Mouse (Mus musculus) MEL (cell line): ENCODE results near the gene Hist1h2bp.

Experiments
- CTCF ChIP-seq, 3 experiments: IDR thresholded peaks in 2 of 3; conservative IDR thresholded peaks in 1 of 3; 2 replicates each; pipeline ENCODE4 v1.5.1; 2011 to 2012; ENCODE audit warnings: low read length in 3 of 3, low read depth in 2 of 3, mild to moderate bottlenecking in 2 of 3, improper control_type of control experiment in 1 of 3, inconsistent platforms in 1 of 3, mixed read lengths in 1 of 3, moderate library complexity in 1 of 3; ENCODE audit not compliant: control insufficient read depth in 1 of 3, insufficient read depth in 1 of 3, poor library complexity in 1 of 3, severe bottlenecking in 1 of 3
- EP300 ChIP-seq, 2 experiments: IDR thresholded peaks; 2 replicates each; pipeline ENCODE4 v1.6.1; 2011; ENCODE audit warnings: improper control_type of control experiment in 2 of 2, low read length in 2 of 2, low read depth in 1 of 2, mild to moderate bottlenecking in 1 of 2
- ETS1 ChIP-seq: IDR thresholded peaks from 2 replicates; pipeline ENCODE4 v1.6.1; 2012; ENCODE audit warnings: low read depth, mild to moderate bottlenecking, inconsistent platforms, low read length, improper control_type of control experiment, moderate library complexity
- GABPA ChIP-seq: IDR thresholded peaks from 2 replicates; pipeline ENCODE4 v1.6.1; 2012; ENCODE audit warnings: low read depth, mild to moderate bottlenecking, inconsistent platforms, low read length, improper control_type of control experiment, moderate library complexity
- MAX ChIP-seq: IDR thresholded peaks from 2 replicates; pipeline ENCODE4 v1.6.1; 2011; ENCODE audit warnings: low read length, improper control_type of control experiment
- NELFE ChIP-seq: IDR thresholded peaks from 2 replicates; pipeline ENCODE4 v1.6.1; 2011; ENCODE audit warnings: low read depth, low read length, improper control_type of control experiment
- POLR2A ChIP-seq, 2 experiments: IDR thresholded peaks; 2 replicates each; pipeline ENCODE4 v1.6.1; 2011 to 2012; ENCODE audit warnings: low read length in 2 of 2, mild to moderate bottlenecking in 2 of 2, control low read depth in 1 of 2, improper control_type of control experiment in 1 of 2, low read depth in 1 of 2, moderate library complexity in 1 of 2; ENCODE audit not compliant: control insufficient read depth in 1 of 2, insufficient read depth in 1 of 2, poor library complexity in 1 of 2
- POLR2AphosphoS5 ChIP-seq: IDR thresholded peaks from 2 replicates; pipeline ENCODE4 v1.6.1; 2012; ENCODE audit warnings: low read depth, borderline replicate concordance, mild to moderate bottlenecking, inconsistent platforms, low read length, moderate library complexity, mixed read lengths
- UBTF ChIP-seq: IDR thresholded peaks from 2 replicates; pipeline ENCODE4 v1.6.1; 2012; ENCODE audit warnings: low read depth, mild to moderate bottlenecking, inconsistent platforms, low read length, improper control_type of control experiment, moderate library complexity, borderline replicate concordance; ENCODE audit not compliant: insufficient read depth

GRCm38 (mm10) chr13:21753051-21753523, 34.2 kb upstream of the Hist1h2bp start:
- TF ChIP-seq CTCF (IDR thresholded peaks at IDR 0.05 in 2 of 3, conservative IDR thresholded peaks at IDR 0.05 in 1 of 3; ENCODE audit: control insufficient read depth in 1 of 3, insufficient read depth in 1 of 3, low read depth in 2 of 3, low read length in 3 of 3, poor library complexity in 1 of 3, severe bottlenecking in 1 of 3): no peak
- TF ChIP-seq UBTF: no peak
- no peak for TF ChIP-seq MAX
- no peak for TF ChIP-seq NELFE
- TF ChIP-seq EP300 (IDR thresholded peaks at IDR 0.05; ENCODE audit: low read depth in 1 of 2, low read length in 2 of 2): no peak
- TF ChIP-seq POLR2A (IDR thresholded peaks at IDR 0.05; ENCODE audit: control insufficient read depth in 1 of 2, insufficient read depth in 1 of 2, low read depth in 1 of 2, low read length in 2 of 2, poor library complexity in 1 of 2): peak; percentile 77 to 94; a peak in 3 of 4 replicates
- no peak for TF ChIP-seq ETS1
- peak; percentile 94; the same call in 1 of the 2 replicates for TF ChIP-seq POLR2AphosphoS5
- TF ChIP-seq GABPA: no peak
